Comparison of ENCODE assay signal across 10 mouse cellular contexts in the genomic region with DNA sequence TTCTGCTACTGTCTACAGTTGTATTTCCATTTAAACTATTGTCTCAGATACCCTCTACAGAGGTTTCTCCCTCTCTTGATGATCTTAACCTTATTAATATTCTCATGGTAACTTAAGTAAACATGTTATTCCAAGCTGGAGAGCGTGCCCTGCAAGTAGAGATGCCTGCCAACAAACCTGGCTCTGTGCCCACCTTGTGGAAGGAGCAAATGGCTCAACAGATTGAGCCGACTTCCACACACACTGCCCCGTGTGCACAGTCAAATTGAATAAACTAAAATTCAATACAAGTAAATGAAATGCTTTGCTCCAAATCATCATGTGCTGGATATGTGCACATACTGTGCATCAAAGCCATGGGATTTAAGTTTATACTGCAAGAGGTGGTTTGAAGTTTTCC. TPM values are rescaled to one million over a fixed set of nuclear protein-coding genes. Genes with fewer than 3 reads are reported as not detected.
DNase-seq lines count a peak whose midpoint lies in the region; ATAC-seq lines count a peak whose summit lies in the region.
"Had no signal": no experiment of that assay in that cellular context is flagged by ENCODE, and none has a peak within 500 bp of the region (broad histone marks: within the 10 kb centered on the region; RNA-seq: fewer than 3 reads in every experiment).

No protein-coding gene starts in this region.

- 29% methylated on average over 3 of the region's 3 CpGs for WGBS in hindbrain, embryonic 16.5 days
- 83% methylated on average over 3 of the region's 3 CpGs for WGBS in hindbrain, embryonic 10.5 days
- WGBS in forebrain, embryonic 16.5 days = 10% methylated on average over 3 of the region's 3 CpGs

- no peaks in the 10 kb centered on the region for H3K4me1 ChIP-seq in hindbrain, embryonic 16.5 days (ENCODE audit: control insufficient read depth, insufficient read depth, low read depth, low read length)
- no peaks in the 10 kb centered on the region for H3K4me1 ChIP-seq in hindbrain, embryonic 10.5 days (replicated peaks)
- peaks cover 11% of the 10 kb centered on the region for H3K4me1 ChIP-seq in forebrain, embryonic 16.5 days (replicated peaks; ENCODE audit: control insufficient read depth, insufficient read depth, low read length)
- H3K4me1 ChIP-seq: embryonic facial prominence, embryonic 12.5 days had no signal

- no peak overlapping the region for H3K4me3 ChIP-seq in hindbrain, embryonic 16.5 days (ENCODE audit: low read length)
- no peak overlapping the region for H3K4me3 ChIP-seq in hindbrain, embryonic 10.5 days
- H3K4me3 ChIP-seq in forebrain, embryonic 16.5 days (replicated peaks; ENCODE audit: low read length) = no peak overlapping the region
- H3K4me3 ChIP-seq: embryonic facial prominence, embryonic 12.5 days had no signal

- H3K4me2 ChIP-seq in hindbrain, embryonic 16.5 days (ENCODE audit: low read length) = no peak overlapping the region
- no peak overlapping the region for H3K4me2 ChIP-seq in forebrain, embryonic 16.5 days (ENCODE audit: low read length)
- H3K4me2 ChIP-seq: embryonic facial prominence, embryonic 12.5 days had no signal

- H3K27ac ChIP-seq in hindbrain, embryonic 16.5 days (ENCODE audit: low read depth, low read length) = no peak overlapping the region
- no peak overlapping the region for H3K27ac ChIP-seq in hindbrain, embryonic 10.5 days
- H3K27ac ChIP-seq in forebrain, embryonic 16.5 days (ENCODE audit: low read length) = peak overlapping the region; percentile 71; the same call in 1 of the 2 replicates
- H3K27ac ChIP-seq: embryonic facial prominence, embryonic 12.5 days had no signal

- no peaks in the 10 kb centered on the region for H3K9me3 ChIP-seq in hindbrain, embryonic 16.5 days (ENCODE audit: control insufficient read depth, low read length)
- H3K9me3 ChIP-seq in hindbrain, embryonic 10.5 days = 0 out of 2 replicates have a peak, but pooled peaks cover 2% of the 10 kb centered on the region
- no peaks in the 10 kb centered on the region for H3K9me3 ChIP-seq in forebrain, embryonic 16.5 days (ENCODE audit: control insufficient read depth, low read length)
- H3K9me3 ChIP-seq: embryonic facial prominence, embryonic 12.5 days had no signal

- no peaks in the 10 kb centered on the region for H3K36me3 ChIP-seq in hindbrain, embryonic 16.5 days (ENCODE audit: control insufficient read depth, insufficient read depth, low read length)
- no peaks in the 10 kb centered on the region for H3K36me3 ChIP-seq in hindbrain, embryonic 10.5 days
- H3K36me3 ChIP-seq in forebrain, embryonic 16.5 days (ENCODE audit: control insufficient read depth, insufficient read depth) = no peaks in the 10 kb centered on the region
- H3K36me3 ChIP-seq: embryonic facial prominence, embryonic 12.5 days had no signal

- no peak for DNase-seq in hindbrain, embryonic 10.5 days (ENCODE audit: low spot score)
- peak; percentile 82 for DNase-seq in adrenal gland, postnatal 14 days
- peak; percentile 75 to 84 for DNase-seq in layer of hippocampus, adult 8-10 months (ENCODE audit: low spot score in 2 of 2)
- no peak for DNase-seq in B cell, adult 2 months
- DNase-seq in liver = no peak

- H3K9ac ChIP-seq in hindbrain, embryonic 16.5 days (ENCODE audit: low read depth, low read length) = no peak overlapping the region
- no peak overlapping the region for H3K9ac ChIP-seq in forebrain, embryonic 16.5 days (replicated peaks; ENCODE audit: low read depth, low read length)
- H3K9ac ChIP-seq: embryonic facial prominence, embryonic 12.5 days had no signal

- ATAC-seq in hindbrain, embryonic 16.5 days = peak; percentile 89
- ATAC-seq in forebrain, embryonic 16.5 days = peak; percentile 89
- ATAC-seq in megakaryocyte-erythroid progenitor cell, adult 5-6 weeks (replicated peaks; ENCODE audit: low FRiP score, low TSS enrichment, poor library complexity, severe bottlenecking) = peak; percentile 42

- H3K27me3 ChIP-seq in hindbrain, embryonic 16.5 days (replicated peaks; ENCODE audit: control insufficient read depth, insufficient read depth, low read length) = no peaks in the 10 kb centered on the region
- no peaks in the 10 kb centered on the region for H3K27me3 ChIP-seq in hindbrain, embryonic 10.5 days (ENCODE audit: insufficient read depth, poor library complexity, severe bottlenecking)
- no peaks in the 10 kb centered on the region for H3K27me3 ChIP-seq in forebrain, embryonic 16.5 days (replicated peaks; ENCODE audit: control insufficient read depth, insufficient read depth, low read length)
- H3K27me3 ChIP-seq: embryonic facial prominence, embryonic 12.5 days had no signal

RNA-seq across cellular contexts. Expression of a gene that starts 14.1 kb away (rescaled TPM):
- polyA plus RNA-seq in hindbrain, embryonic 16.5 days (2015; fragmentation: Nextera tagmentation; extraction: Ambion mirVana) = 0.99 and 1.1 TPM in 2 replicates
- polyA plus RNA-seq in hindbrain, embryonic 10.5 days (2016; fragmentation: Nextera tagmentation; extraction: Ambion mirVana) = 0.21 TPM in 1 of 2 replicates, not detected in the other
- total RNA-seq in adrenal gland, postnatal 14 days (2021) = not detected in 2 replicates
- polyA plus RNA-seq in forebrain, embryonic 16.5 days (2015; fragmentation: Nextera tagmentation; extraction: Ambion mirVana) = 0.40 and 0.87 TPM in 2 replicates
- under 1 TPM in 3 of 4 experiments, not detected in 1; 0.36 to 0.74 (median 0.55) TPM for total RNA-seq in layer of hippocampus, adult 8-10 months (2022)
- not detected in 2 replicates for total RNA-seq in megakaryocyte-erythroid progenitor cell, adult 5-6 weeks (2014; fragmentation: Nextera tagmentation)
- not detected in 2 replicates for total RNA-seq in megakaryocyte-erythroid progenitor cell, adult 5-6 weeks (2017)
- total RNA-seq: ES-E14 had no signal

RNA-seq across cellular contexts. Expression of a gene that starts 40.0 kb away (rescaled TPM):
- 51.8 and 53.1 TPM in 2 replicates for polyA plus RNA-seq in hindbrain, embryonic 16.5 days (2015; fragmentation: Nextera tagmentation; extraction: Ambion mirVana)
- polyA plus RNA-seq in hindbrain, embryonic 10.5 days (2016; fragmentation: Nextera tagmentation; extraction: Ambion mirVana) = 78.8 and 91.0 TPM in 2 replicates
- 123 and 132 TPM in 2 replicates for total RNA-seq in adrenal gland, postnatal 14 days (2021)
- 57.0 and 62.4 TPM in 2 replicates for polyA plus RNA-seq in forebrain, embryonic 16.5 days (2015; fragmentation: Nextera tagmentation; extraction: Ambion mirVana)
- 10 to 100 TPM; 81.2 to 92.7 (median 89.2) TPM for total RNA-seq in layer of hippocampus, adult 8-10 months (2022)
- 160 and 166 TPM in 2 replicates for total RNA-seq in megakaryocyte-erythroid progenitor cell, adult 5-6 weeks (2014; fragmentation: Nextera tagmentation)
- 303 and 354 TPM in 2 replicates for total RNA-seq in megakaryocyte-erythroid progenitor cell, adult 5-6 weeks (2017)

Comparison
In these comparisons a context has a peak if more than half of its experiments do, and no peak if none do; other contexts are left out.
1. DNase-seq: peak in adrenal gland, postnatal 14 days (single experiment) and layer of hippocampus, adult 8-10 months (2 of 2); none in hindbrain, embryonic 10.5 days (single experiment), B cell, adult 2 months (0 of 2) and liver (single experiment).
2. Peak in every context shown above with its lines, with median percentiles within 50 percentile points of each other: ATAC-seq.